Mouse (Mus musculus) CH12.LX (cell line): ENCODE data around the gene Gas2l2. TPM values are rescaled to one million over a fixed set of nuclear protein-coding genes. Genes with fewer than 3 reads are reported as not detected.

Experiments
- DNase-seq: peaks from one replicate; pipeline ENCODE4 v3.0.0-alpha.2; 2013; ENCODE audit errors: extremely low read depth
- H3K27ac ChIP-seq: 2 replicates; pipeline ENCODE4 v1.5.1; 2012; ENCODE audit warnings: low read depth, mild to moderate bottlenecking, control low read depth, moderate library complexity; ENCODE audit not compliant: insufficient read depth
- H3K27me3 ChIP-seq: replicated peaks from 2 replicates; pipeline ENCODE3; 2012; ENCODE audit warnings: inconsistent platforms
- H3K36me3 ChIP-seq, 2 experiments: replicated peaks in 1 of 2; 2 replicates each; pipeline versions ENCODE3 to v1.6.1; 2012; ENCODE audit warnings: inconsistent platforms in 1 of 2, low read length in 1 of 2, mild to moderate bottlenecking in 1 of 2, mixed read lengths in 1 of 2, moderate library complexity in 1 of 2; ENCODE audit not compliant: control insufficient read depth in 1 of 2, insufficient read depth in 1 of 2
- H3K4me1 ChIP-seq, 2 experiments: 2 replicates each; pipeline ENCODE4 v1.6.1; 2012; ENCODE audit warnings: inconsistent platforms in 1 of 2, moderate library complexity in 1 of 2; ENCODE audit not compliant: insufficient read depth in 2 of 2, control insufficient read depth in 1 of 2
- H3K4me2 ChIP-seq: 2 replicates; pipeline ENCODE4 v1.6.1; 2012; ENCODE audit warnings: low read depth, mild to moderate bottlenecking, control low read depth; ENCODE audit not compliant: poor library complexity, insufficient read depth, severe bottlenecking
- H3K4me3 ChIP-seq, 3 experiments: fragments of 150-350 bp in 1 of 3; sonication (generic) in 1 of 3; replicated peaks in 1 of 3; 2 replicates each; pipeline versions ENCODE3 to v1.5.1; 2011 to 2012; ENCODE audit warnings: low read depth in 2 of 3, low read length in 2 of 3, mild to moderate bottlenecking in 2 of 3, moderate library complexity in 2 of 3, control low read depth in 1 of 3, improper control_type of control experiment in 1 of 3, inconsistent platforms in 1 of 3, mixed read lengths in 1 of 3; ENCODE audit not compliant: poor library complexity in 1 of 3
- H3K79me2 ChIP-seq: replicated peaks from 2 replicates; pipeline ENCODE4 v1.6.1; 2012; ENCODE audit warnings: mild to moderate bottlenecking, moderate library complexity; ENCODE audit not compliant: control insufficient read depth, poor library complexity, insufficient read depth, severe bottlenecking; ENCODE audit errors: extremely low read depth
- H3K9ac ChIP-seq: 2 replicates; pipeline ENCODE4 v1.6.1; 2012; ENCODE audit warnings: low read depth, mild to moderate bottlenecking, control low read depth, moderate library complexity; ENCODE audit not compliant: insufficient read depth
- H3K9me3 ChIP-seq: replicated peaks from 2 replicates; pipeline ENCODE3; 2012; ENCODE audit warnings: low read length, inconsistent platforms, mixed read lengths
- BHLHE40 ChIP-seq: IDR thresholded peaks from 2 replicates; pipeline ENCODE4 v1.6.1; 2011; ENCODE audit warnings: mild to moderate bottlenecking, low read depth, low read length, improper control_type of control experiment
- CHD2 ChIP-seq: IDR thresholded peaks from 2 replicates; pipeline ENCODE4 v1.6.1; 2011; ENCODE audit warnings: low read length, improper control_type of control experiment
- E2F4 ChIP-seq: IDR thresholded peaks from 2 replicates; pipeline ENCODE4 v1.6.1; 2011; ENCODE audit warnings: low read depth, low read length, improper control_type of control experiment; ENCODE audit not compliant: insufficient replicate concordance
- ELF1 ChIP-seq: IDR thresholded peaks from 2 replicates; pipeline ENCODE4 v1.6.1; 2014; ENCODE audit warnings: low read depth, mild to moderate bottlenecking, inconsistent platforms, low read length, improper control_type of control experiment
- EP300 ChIP-seq: IDR thresholded peaks from 2 replicates; pipeline ENCODE4 v1.6.1; 2011; ENCODE audit warnings: low read length, improper control_type of control experiment
- ETS1 ChIP-seq: conservative IDR thresholded peaks from 2 replicates; pipeline ENCODE4 v1.6.1; 2012; ENCODE audit warnings: low read depth, mild to moderate bottlenecking, inconsistent platforms, low read length, improper control_type of control experiment, moderate library complexity
- HCFC1 ChIP-seq: IDR thresholded peaks from 2 replicates; pipeline ENCODE4 v1.6.1; 2012; ENCODE audit warnings: low read depth, mild to moderate bottlenecking, inconsistent platforms, low read length, improper control_type of control experiment
- IRF4 ChIP-seq: IDR thresholded peaks from 2 replicates; pipeline ENCODE4 v1.6.1; 2014; ENCODE audit warnings: low read depth, mild to moderate bottlenecking, inconsistent platforms, low read length, improper control_type of control experiment
- JUND ChIP-seq: conservative IDR thresholded peaks from 2 replicates; pipeline ENCODE4 v1.6.1; 2011; ENCODE audit warnings: low read depth, low read length, improper control_type of control experiment
- MAFK ChIP-seq: IDR thresholded peaks from 2 replicates; pipeline ENCODE4 v1.6.1; 2011; ENCODE audit warnings: low read length, improper control_type of control experiment; ENCODE audit not compliant: insufficient replicate concordance
- MAX ChIP-seq: IDR thresholded peaks from 2 replicates; pipeline ENCODE4 v1.6.1; 2011; ENCODE audit warnings: low read length, improper control_type of control experiment
- MAZ ChIP-seq: IDR thresholded peaks from 2 replicates; pipeline ENCODE4 v1.6.1; 2012; ENCODE audit warnings: low read depth, mild to moderate bottlenecking, inconsistent platforms, low read length, improper control_type of control experiment, moderate library complexity
- MXI1 ChIP-seq: IDR thresholded peaks from 2 replicates; pipeline ENCODE4 v1.6.1; 2011; ENCODE audit warnings: mild to moderate bottlenecking, low read depth, low read length, improper control_type of control experiment
- NRF1 ChIP-seq: IDR thresholded peaks from 2 replicates; pipeline ENCODE4 v1.6.1; 2014; ENCODE audit warnings: low read depth, mild to moderate bottlenecking, inconsistent platforms, low read length, improper control_type of control experiment, moderate library complexity
- RCOR1 ChIP-seq: conservative IDR thresholded peaks from 2 replicates; pipeline ENCODE4 v1.6.1; 2012; ENCODE audit warnings: low read depth, mild to moderate bottlenecking, inconsistent platforms, low read length, improper control_type of control experiment
- SIN3A ChIP-seq: IDR thresholded peaks from 2 replicates; pipeline ENCODE4 v1.6.1; 2012; ENCODE audit warnings: low read length, improper control_type of control experiment, inconsistent platforms
- TBP ChIP-seq: conservative IDR thresholded peaks from 2 replicates; pipeline ENCODE4 v1.6.1; 2011; ENCODE audit warnings: low read depth, low read length, improper control_type of control experiment
- TCF12 ChIP-seq: IDR thresholded peaks from 2 replicates; pipeline ENCODE4 v1.6.1; 2014; ENCODE audit warnings: low read depth, mild to moderate bottlenecking, inconsistent platforms, low read length, improper control_type of control experiment
- UBTF ChIP-seq: IDR thresholded peaks from 2 replicates; pipeline ENCODE4 v1.6.1; 2012; ENCODE audit warnings: low read depth, mild to moderate bottlenecking, inconsistent platforms, low read length, improper control_type of control experiment, moderate library complexity
- USF1 ChIP-seq: IDR thresholded peaks from 2 replicates; pipeline ENCODE4 v1.6.1; 2014; ENCODE audit warnings: low read depth, mild to moderate bottlenecking, inconsistent platforms, low read length, improper control_type of control experiment
- ZKSCAN1 ChIP-seq: IDR thresholded peaks from 2 replicates; pipeline ENCODE4 v1.6.1; 2012; ENCODE audit warnings: low read depth, inconsistent platforms, low read length, improper control_type of control experiment, borderline replicate concordance
- ZMIZ1 ChIP-seq: IDR thresholded peaks from 2 replicates; pipeline ENCODE4 v1.6.1; 2012; ENCODE audit warnings: low read depth, mild to moderate bottlenecking, inconsistent platforms, low read length, improper control_type of control experiment
- ZNF384 ChIP-seq: IDR thresholded peaks from 2 replicates; pipeline ENCODE4 v1.6.1; 2012; ENCODE audit warnings: low read depth, low read length, improper control_type of control experiment, inconsistent platforms
- dilution Hi-C: fragments of 300-500 bp; cut with MboI; formaldehyde crosslinking; loops from 2 replicates; pipeline ENCODE4 v1.14.3; 2020; ENCODE audit warnings: low sequenced_read_pairs; ENCODE audit not compliant: extremely low pct_unique_long_range_greater_than_20kb, extremely low pct_ligation_motif_present
- in situ Hi-C: fragments of 300-500 bp; cut with MboI; formaldehyde crosslinking; loops from 3 replicates; pipeline ENCODE4 v1.14.3; 2019; ENCODE audit warnings: low sequenced_read_pairs, low pct_ligation_motif_present, low pct_unique_long_range_greater_than_20kb, mixed read lengths
- polyA plus RNA-seq: library from polyadenylated mRNA; unstranded; fragments of >175 nt; gene quantifications from 2 replicates; pipeline ENCODE4 v1.2.1, GENCODE M21; 2012; ENCODE audit warnings: low read depth; ENCODE audit not compliant: insufficient read length
- total RNA-seq, 2 experiments: library from RNA; depleted of rRNA; stranded (reverse); fragments of 300-350 nt in 1 of 2; fragments of >200 nt in 1 of 2; gene quantifications; 2 replicates each; pipeline ENCODE4 v1.2.3; 2012 to 2014

Gene Gas2l2
- total RNA-seq (2012; rRNA removed) (not detected in 2 replicates), total RNA-seq (2014; rRNA removed) (not detected in 2 replicates), polyA plus RNA-seq (not detected in 2 replicates)

DNA sequence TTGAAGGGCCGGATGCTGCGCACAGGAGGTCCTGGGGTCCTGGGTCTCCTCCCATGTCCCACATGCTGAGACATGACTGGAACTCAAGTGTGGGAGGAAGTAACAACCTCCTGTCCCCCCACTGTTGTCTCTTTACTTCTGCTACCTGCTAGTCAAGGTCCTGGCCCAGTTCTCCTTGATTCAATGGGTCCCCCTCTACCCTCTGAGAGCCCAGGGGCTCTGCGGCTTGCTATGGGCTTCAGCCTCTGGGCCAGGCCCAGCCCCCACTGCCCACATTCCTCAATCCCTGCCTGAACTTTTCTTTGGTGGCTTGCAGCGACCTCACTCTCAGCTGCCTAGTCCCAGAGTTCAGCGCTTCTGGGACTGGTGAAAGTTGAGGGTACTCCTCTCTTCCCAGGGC is at the start of gene Gas2l2:
Gas2l2 (minus strand) TSS at position 101 of the 400 bp plus-strand sequence.
- H3K4me2 ChIP-seq = no peak within 1 kb of the TSS
- no peaks in the 10 kb centered on the region for H3K9me3 ChIP-seq
- peaks cover 13 to 21% of the 10 kb centered on the region in 2 experiments for H3K4me1 ChIP-seq
- in situ Hi-C loops (loop anchor here (5.0 kb wide), 1 partner anchor 102 kb away; no protein-coding TSS in a partner anchor), dilution Hi-C loops (no loop called here)
- H3K27me3 ChIP-seq = peaks cover 75% of the 10 kb centered on the region
- H3K36me3 ChIP-seq = no peaks in the 10 kb centered on the region
- no peak for DNase-seq
- TF ChIP-seq JUND (no peak), TBP (no peak), E2F4 (no peak), EP300 (no peak), ELF1 (no peak), ZNF384 (no peak), ETS1 (no peak), BHLHE40 (no peak), TCF12 (no peak), MXI1 (no peak)
- TF ChIP-seq, all 38 proteins: peak for 0
- no peaks in the 10 kb centered on the region for H3K79me2 ChIP-seq
- no peak within 1 kb of the TSS for H3K4me3 ChIP-seq
- no peak within 1 kb of the TSS for H3K9ac ChIP-seq
- H3K27ac ChIP-seq = no peak within 1 kb of the TSS

DNA sequence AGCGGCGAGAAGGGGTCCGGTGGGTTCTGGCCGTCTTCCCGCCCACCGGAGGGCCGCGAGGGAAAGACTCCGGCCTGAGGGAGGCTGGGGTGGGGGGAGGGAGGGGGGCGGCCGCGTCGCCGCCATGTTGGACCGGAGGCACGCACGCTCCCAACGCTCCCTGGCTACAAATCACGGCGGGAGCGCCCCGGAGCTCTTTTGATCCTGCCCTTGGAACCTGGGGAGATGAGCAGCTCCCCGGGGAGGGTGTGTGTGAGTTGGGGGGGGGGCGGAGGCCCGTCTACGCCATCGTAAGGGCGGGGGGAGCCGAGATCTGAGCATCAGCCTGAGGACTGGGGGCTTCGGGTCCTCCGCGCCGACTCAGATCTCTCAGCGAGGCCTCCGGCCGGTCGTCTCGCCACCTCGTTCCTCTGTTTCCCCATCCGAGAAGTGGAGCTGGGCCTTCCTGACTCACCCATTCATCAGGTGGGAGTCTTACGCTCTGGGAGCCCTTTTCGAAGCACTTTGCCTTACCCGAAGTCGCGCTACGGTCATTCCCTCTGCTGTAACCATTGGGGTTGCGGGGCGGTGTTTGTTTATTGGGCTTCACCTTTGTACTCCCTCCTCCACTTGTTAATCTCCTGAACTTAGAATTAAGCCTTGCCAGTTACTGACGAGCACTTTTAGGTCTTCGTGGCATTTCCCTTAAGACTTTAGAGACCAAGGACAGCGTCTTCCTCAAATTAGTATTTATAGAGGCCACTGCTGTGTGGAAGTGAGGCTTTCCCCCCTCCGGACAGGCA is 44.2 kb upstream of the Gas2l2 start:
- in situ Hi-C loops = no loop called here
- peak overlapping the region; percentile 84 for H3K9ac ChIP-seq
- peak; percentile 28 for DNase-seq
- dilution Hi-C loops = no loop called here
- peaks cover 12 to 30% of the 10 kb centered on the region in 2 experiments for H3K36me3 ChIP-seq
- H3K27ac ChIP-seq = peak overlapping the region; percentile 50
- H3K79me2 ChIP-seq = peaks cover 49% of the 10 kb centered on the region
- H3K4me1 ChIP-seq = peaks cover 5 to 45% of the 10 kb centered on the region in 2 experiments
- TF ChIP-seq HCFC1 = 0 out of 2 replicates have a peak, but pooled peaks have one; percentile 24
- peak; percentile 13; the same call in 1 of the 2 replicates for TF ChIP-seq SIN3A
- peak; percentile 2; the same call in 1 of the 2 replicates for TF ChIP-seq MAX
- TF ChIP-seq USF1 = no peak
- no peak for TF ChIP-seq EP300
- no peak for TF ChIP-seq MAFK
- no peak for TF ChIP-seq IRF4
- TF ChIP-seq UBTF = 0 out of 2 replicates have a peak, but pooled peaks have one; percentile 34
- TF ChIP-seq ZMIZ1 = no peak
- no peak for TF ChIP-seq BHLHE40
- TF ChIP-seq MAZ = peak; percentile 23; the same call in 1 of the 2 replicates
- peak; percentile 70; the same call in 1 of the 2 replicates for TF ChIP-seq MXI1
- TF ChIP-seq ZNF384 = no peak
- 0 out of 2 replicates have a peak, but pooled peaks have one; percentile 4 for TF ChIP-seq ETS1
- TF ChIP-seq TCF12 = no peak
- 0 out of 2 replicates have a peak, but pooled peaks have one; percentile 1 for TF ChIP-seq CHD2
- TF ChIP-seq E2F4 = no peak
- TF ChIP-seq ZKSCAN1 = no peak
- TF ChIP-seq NRF1 = peak; percentile 10; the same call in 1 of the 2 replicates
- TF ChIP-seq JUND = no peak
- TF ChIP-seq RCOR1 = peak; percentile 10; the same call in 1 of the 2 replicates
- H3K27me3 ChIP-seq = peaks cover 3% of the 10 kb centered on the region
- H3K9me3 ChIP-seq = peaks cover 7% of the 10 kb centered on the region
- H3K4me2 ChIP-seq = peak overlapping the region; percentile 97
- H3K4me3 ChIP-seq = peak overlapping the region; percentile 73 to 91 (median 75)
